Mouse (Mus musculus) macrophage (primary cell): Measurements from ENCODE around the gene Cdc40. TPM values are rescaled to one million over a fixed set of nuclear protein-coding genes. Genes with fewer than 3 reads are reported as not detected.

ENCODE experiments used
- H3K27ac ChIP-seq: fragments of 350-480 bp; formaldehyde crosslinking; 2 replicates; pipeline ENCODE4 v1.9.0; 2021
- H3K36me3 ChIP-seq: fragments of 350-480 bp; formaldehyde crosslinking; 2 replicates; pipeline ENCODE4 v1.9.0; 2021; ENCODE audit errors: inconsistent target
- H3K4me3 ChIP-seq: fragments of 350-480 bp; formaldehyde crosslinking; 2 replicates; pipeline ENCODE4 v1.9.0; 2021; ENCODE audit errors: inconsistent target
- H3K79me2 ChIP-seq: fragments of 350-480 bp; formaldehyde crosslinking; 2 replicates; pipeline ENCODE4 v1.9.0; 2021; ENCODE audit errors: inconsistent target
- WGBS: methylation state at CpG from one replicate; pipeline ENCODE4 v1.1.7; 2026; ENCODE audit warnings: inconsistent platforms; ENCODE audit not compliant: missing documents; 5-methylcytosine and 5-hydroxymethylcytosine counted together
- polyA plus RNA-seq: library from polyadenylated mRNA; stranded (reverse); fragments of 250-400 nt; gene quantifications from 3 replicates; pipeline ENCODE4 v1.2.4, GENCODE M21; 2018; ENCODE audit warnings: inconsistent platforms
- total RNA-seq, 78 experiments: library from RNA; depleted of rRNA; stranded (reverse); fragments of 250-400 nt; gene quantifications; 1 replicate in 9 of 78; 2 replicates in 24 of 78; 3 replicates in 43 of 78; 4 replicates in 2 of 78; pipeline ENCODE4 v1.2.4; 2018; ENCODE audit warnings: inconsistent platforms in 56 of 78

Cdc40 gene
- total RNA-seq (2018; cell fraction: chromatin; rRNA removed), result 10 to 100 TPM; 16.7 to 99.3 (median 68.5) TPM
- total RNA-seq (2018; cell fraction: cytosol; rRNA removed), result 10 to 100 TPM; 10.7 to 20.5 (median 16.8) TPM
- total RNA-seq (2018; cell fraction: nucleus; rRNA removed), result 10 to 100 TPM; 12.6 to 70.3 (median 37.5) TPM
- polyA plus RNA-seq, result 15.2 to 17.8 TPM (median 16.7 TPM) in 3 replicates

- under 1% methylated on average over 44 of the region's 44 CpGs for WGBS
- H3K4me3 ChIP-seq, result peak within 1 kb of the TSS; percentile 100
These were observed at the start of gene Cdc40, which contains the start of gene Wasf1 for GRCm38 (mm10) chr10:40882831-40883643. Gene Cdc40, minus strand, starts transcription at chr10:40883311. Gene Wasf1, plus strand, starts transcription at chr10:40883475.

GRCm38 (mm10) chr10:40919464-40919863, 36.4 kb upstream of the Cdc40 start:
- 88% methylated on average over 6 of the region's 6 CpGs for WGBS
- Histone ChIP-seq H3K27ac (no peak overlapping the region), H3K79me2 (no peaks in the 10 kb centered on the region), H3K4me3 (no peak overlapping the region), H3K36me3 (no peaks in the 10 kb centered on the region)

More at GRCm38 (mm10) chr10:40882831-40883643, at the start of gene Cdc40, which contains the start of gene Wasf1:
- Histone ChIP-seq H3K79me2 (peaks cover 49% of the 10 kb centered on the region), H3K27ac (peak within 1 kb of the TSS; percentile 66), H3K36me3 (no peaks in the 10 kb centered on the region)

- H3K27ac ChIP-seq, result no peak overlapping the region
- H3K4me3 ChIP-seq, result no peak overlapping the region
- WGBS, result 95% methylated on average over 8 of the region's 8 CpGs
- H3K36me3 ChIP-seq, result no peaks in the 10 kb centered on the region
- H3K79me2 ChIP-seq, result no peaks in the 10 kb centered on the region
These were observed 35.7 kb upstream of the Cdc40 start for GRCm38 (mm10) chr10:40918669-40919440.

GRCm38 (mm10) chr10:40915240-40915639, 32.1 kb upstream of the Cdc40 start:
- Histone ChIP-seq H3K36me3 (no peaks in the 10 kb centered on the region), H3K79me2 (no peaks in the 10 kb centered on the region), H3K4me3 (no peak overlapping the region), H3K27ac (no peak overlapping the region)
- 91% methylated on average over 2 of the region's 2 CpGs for WGBS

GRCm38 (mm10) chr10:40910811-40911210, 27.7 kb upstream of the Cdc40 start:
- Histone ChIP-seq H3K36me3 (no peaks in the 10 kb centered on the region), H3K4me3 (no peak overlapping the region), H3K79me2 (no peaks in the 10 kb centered on the region), H3K27ac (no peak overlapping the region)
- WGBS, result 75% methylated on average over 2 of the region's 2 CpGs

- H3K36me3 ChIP-seq, result no peaks in the 10 kb centered on the region
- H3K27ac ChIP-seq, result no peak overlapping the region
- WGBS, result 35% methylated on average over 2 of the region's 2 CpGs
- no peak overlapping the region for H3K4me3 ChIP-seq
- no peaks in the 10 kb centered on the region for H3K79me2 ChIP-seq
These were observed 25.5 kb upstream of the Cdc40 start for GRCm38 (mm10) chr10:40908580-40908979.

- no peak overlapping the region for H3K27ac ChIP-seq
- 93% methylated on average over 7 of the region's 7 CpGs for WGBS
- no peaks in the 10 kb centered on the region for H3K36me3 ChIP-seq
- no peaks in the 10 kb centered on the region for H3K79me2 ChIP-seq
- H3K4me3 ChIP-seq, result no peak overlapping the region
These were observed 23.7 kb upstream of the Cdc40 start for GRCm38 (mm10) chr10:40906802-40907201.

GRCm38 (mm10) chr10:40906131-40906530, 23.0 kb upstream of the Cdc40 start:
- H3K36me3 ChIP-seq, result no peaks in the 10 kb centered on the region
- WGBS, result 77% methylated on average over 1 of the region's 1 CpGs
- H3K79me2 ChIP-seq, result no peaks in the 10 kb centered on the region
- H3K27ac ChIP-seq, result no peak overlapping the region
- H3K4me3 ChIP-seq, result no peak overlapping the region

- H3K4me3 ChIP-seq, result no peak overlapping the region
- 95% methylated on average over 4 of the region's 4 CpGs for WGBS
- no peaks in the 10 kb centered on the region for H3K79me2 ChIP-seq
These were observed 18.7 kb upstream of the Cdc40 start for GRCm38 (mm10) chr10:40901786-40902185.

GRCm38 (mm10) chr10:40896656-40897055, 13.5 kb upstream of the Cdc40 start:
- Histone ChIP-seq H3K36me3 (no peaks in the 10 kb centered on the region), H3K79me2 (no peaks in the 10 kb centered on the region), H3K27ac (no peak overlapping the region), H3K4me3 (no peak overlapping the region)
- 76% methylated on average over 5 of the region's 5 CpGs for WGBS

More at GRCm38 (mm10) chr10:40901786-40902185, 18.7 kb upstream of the Cdc40 start:
- no peak overlapping the region for H3K27ac ChIP-seq
- H3K36me3 ChIP-seq, result no peaks in the 10 kb centered on the region

- no peak overlapping the region for H3K4me3 ChIP-seq
- 96% methylated on average over 12 of the region's 12 CpGs for WGBS
- no peaks in the 10 kb centered on the region for H3K36me3 ChIP-seq
- no peaks in the 10 kb centered on the region for H3K79me2 ChIP-seq
- no peak overlapping the region for H3K27ac ChIP-seq
These were observed 12.7 kb upstream of the Cdc40 start for GRCm38 (mm10) chr10:40895765-40896164.

GRCm38 (mm10) chr10:40889146-40889545, 6.0 kb upstream of the Cdc40 start:
- no peak overlapping the region for H3K27ac ChIP-seq
- no peaks in the 10 kb centered on the region for H3K79me2 ChIP-seq
- H3K4me3 ChIP-seq, result no peak overlapping the region
- H3K36me3 ChIP-seq, result no peaks in the 10 kb centered on the region
- 89% methylated on average over 4 of the region's 4 CpGs for WGBS

- Histone ChIP-seq H3K79me2 (peaks cover 6% of the 10 kb centered on the region), H3K27ac (no peak overlapping the region), H3K36me3 (no peaks in the 10 kb centered on the region), H3K4me3 (no peak overlapping the region)
- WGBS, result 100% methylated on average over 2 of the region's 2 CpGs
These were observed 4.2 kb upstream of the Cdc40 start for GRCm38 (mm10) chr10:40887316-40887715.

GRCm38 (mm10) chr10:40885432-40885831, 2.3 kb upstream of the Cdc40 start:
- 92% methylated on average over 7 of the region's 7 CpGs for WGBS
- H3K27ac ChIP-seq, result no peak overlapping the region
- no peak overlapping the region for H3K4me3 ChIP-seq
- peaks cover 25% of the 10 kb centered on the region for H3K79me2 ChIP-seq
- H3K36me3 ChIP-seq, result no peaks in the 10 kb centered on the region
